Mouse (Mus musculus) forebrain, embryonic 10.5 days (tissue): ENCODE measurements around the gene Vmn2r104. TPM values are rescaled to one million over a fixed set of nuclear protein-coding genes. Genes with fewer than 3 reads are reported as not detected.

Experiments
- DNase-seq: peaks from one replicate; pipeline ENCODE4 v3.0.0-alpha.2; 2017; ENCODE audit warnings: low spot score; ENCODE audit errors: extremely low spot score
- H3K27ac ChIP-seq: fragments of 300-500 bp; sonication (generic); 2 replicates; pipeline ENCODE4 v1.5.1; 2016; ENCODE audit warnings: mild to moderate bottlenecking
- H3K27me3 ChIP-seq: fragments of 300-500 bp; sonication (generic); 2 replicates; pipeline ENCODE4 v1.6.1; 2016; ENCODE audit warnings: mild to moderate bottlenecking; ENCODE audit not compliant: poor library complexity, severe bottlenecking
- H3K36me3 ChIP-seq: fragments of 300-500 bp; sonication (generic); replicated peaks from 2 replicates; pipeline ENCODE4 v1.6.1; 2016; ENCODE audit warnings: mild to moderate bottlenecking, moderate library complexity
- H3K4me1 ChIP-seq: fragments of 300-500 bp; sonication (generic); 2 replicates; pipeline ENCODE4 v1.6.1; 2016
- H3K4me3 ChIP-seq: fragments of 300-500 bp; sonication (generic); 2 replicates; pipeline ENCODE4 v1.5.1; 2016; ENCODE audit warnings: mild to moderate bottlenecking, moderate library complexity
- H3K9me3 ChIP-seq: fragments of 300-500 bp; sonication (generic); 2 replicates; pipeline ENCODE4 v1.6.1; 2016; ENCODE audit warnings: mild to moderate bottlenecking, moderate library complexity
- WGBS: fragments of 180-500 bp; shearing (Covaris S2); methylation state at CpG from one replicate; pipeline ENCODE4 v1.1.7; 2016; 5-methylcytosine and 5-hydroxymethylcytosine counted together
- polyA plus RNA-seq: library from polyadenylated mRNA; unstranded; fragments of >200 nt; fragmentation: Nextera tagmentation; extraction: Ambion mirVana; gene quantifications from 2 replicates; pipeline ENCODE4 v1.2.1, GENCODE M21; 2016

Gene Vmn2r104
- polyA plus RNA-seq = not detected in 2 replicates

DNA sequence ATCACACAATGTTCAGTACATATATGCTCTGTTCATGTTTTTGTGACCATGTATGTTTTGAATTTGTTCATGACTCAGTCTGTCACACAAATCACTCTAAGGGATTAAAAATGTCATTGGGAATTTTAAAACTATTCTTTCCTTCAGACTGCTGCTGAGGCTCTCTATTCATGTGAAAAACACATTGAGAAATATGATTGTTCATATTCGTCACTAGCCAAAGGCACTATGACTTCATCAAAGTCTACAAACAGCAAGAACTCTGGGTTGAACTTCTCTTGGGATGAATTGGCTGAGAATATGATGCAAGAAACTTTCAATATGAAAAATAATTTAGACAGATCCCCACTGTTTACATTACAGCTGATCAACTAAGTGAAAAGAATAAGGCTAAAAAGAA, at the start of gene Vmn2r104:
Gene Vmn2r104 (minus strand): TSS at position 101 of the 400 bp plus-strand sequence.
- Histone ChIP-seq H3K27me3 (no peaks in the 10 kb centered on the region), H3K36me3 (no peaks in the 10 kb centered on the region), H3K4me1 (no peaks in the 10 kb centered on the region), H3K9me3 (peaks cover 48% of the 10 kb centered on the region), H3K4me3 (no peak within 1 kb of the TSS), H3K27ac (no peak within 1 kb of the TSS)
- WGBS = 89% methylated on average over 1 of the region's 1 CpGs
- no peak for DNase-seq

DNA sequence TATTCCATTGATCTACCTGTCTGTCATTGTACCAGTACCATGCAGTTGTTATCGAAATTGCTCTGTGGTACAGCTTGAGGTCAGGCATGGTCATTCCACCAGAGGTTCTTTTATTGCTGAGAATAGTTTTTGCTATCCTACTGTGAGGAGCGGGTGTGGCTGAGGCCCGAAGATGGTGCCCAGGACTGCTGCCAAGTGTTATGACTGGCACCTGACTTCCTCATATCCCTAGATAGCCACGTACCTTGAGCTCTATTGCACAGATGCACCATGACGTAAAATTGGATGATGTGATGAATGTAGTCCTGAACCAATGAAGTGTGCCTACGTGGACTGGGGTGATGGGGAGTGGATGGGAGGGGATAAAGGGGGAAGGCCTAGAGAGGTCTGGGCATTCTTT, 26.0 kb upstream of the Vmn2r104 start:
- Histone ChIP-seq H3K27ac (no peak overlapping the region), H3K4me3 (no peak overlapping the region), H3K27me3 (no peaks in the 10 kb centered on the region), H3K4me1 (no peaks in the 10 kb centered on the region), H3K36me3 (no peaks in the 10 kb centered on the region), H3K9me3 (peaks cover 22% of the 10 kb centered on the region)
- WGBS = 82% methylated on average over 6 of the region's 6 CpGs
- DNase-seq = no peak

- no peaks in the 10 kb centered on the region for H3K4me1 ChIP-seq
- no peak for DNase-seq
- 97% methylated on average over 4 of the region's 4 CpGs for WGBS
Measured at GRCm38 (mm10) chr17:20071656-20072396, 23.7 kb upstream of the Vmn2r104 start.

More at GRCm38 (mm10) chr17:20071656-20072396, 23.7 kb upstream of the Vmn2r104 start:
- Histone ChIP-seq H3K27me3 (no peaks in the 10 kb centered on the region), H3K36me3 (no peaks in the 10 kb centered on the region), H3K4me3 (no peak overlapping the region), H3K27ac (no peak overlapping the region), H3K9me3 (peaks cover 14% of the 10 kb centered on the region)

Other genes starting within 250 kb of the Vmn2r104 start
- not detected in 2 replicates for gene Fpr-rs7, start 65.9 kb upstream of the Vmn2r104 start, polyA plus RNA-seq
- not detected in 2 replicates for gene Fpr-rs6, start 134.8 kb upstream of the Vmn2r104 start, polyA plus RNA-seq
- gene Vmn2r105, start 186.7 kb upstream of the Vmn2r104 start, polyA plus RNA-seq = not detected in 2 replicates
- gene Vmn2r106, start 237.2 kb upstream of the Vmn2r104 start, polyA plus RNA-seq = not detected in 2 replicates